Mouse (Mus musculus) embryonic fibroblast, embryonic 13.5 days (primary cell): ENCODE data around the gene Gm31571. TPM values are rescaled to one million over a fixed set of nuclear protein-coding genes. Genes with fewer than 3 reads are reported as not detected.
"Not testable (repeated sequence)": the region's sequence is repeated elsewhere in the genome, so short reads cannot be mapped to it uniquely, and the experiment has no call there.

Source experiments
- H3K27ac ChIP-seq: 2 replicates; pipeline ENCODE4 v1.5.1; 2012; ENCODE audit warnings: low read length, control low read depth, inconsistent platforms; ENCODE audit not compliant: insufficient read depth
- H3K4me1 ChIP-seq: 2 replicates; pipeline ENCODE4 v1.6.1; 2011; ENCODE audit warnings: low read length; ENCODE audit not compliant: control insufficient read depth, insufficient read depth
- H3K4me3 ChIP-seq: 2 replicates; pipeline ENCODE4 v1.5.1; 2011; ENCODE audit warnings: mild to moderate bottlenecking, control low read depth, low read length; ENCODE audit not compliant: insufficient read depth
- polyA plus RNA-seq: library from polyadenylated mRNA; stranded (reverse); fragments of >200 nt; gene quantifications from 2 replicates; pipeline ENCODE4 v1.2.4, GENCODE M21; 2011; ENCODE audit warnings: low read depth; ENCODE audit not compliant: missing spikeins, insufficient read length

Gene Gm31571
- not detected in 2 replicates for polyA plus RNA-seq

DNA sequence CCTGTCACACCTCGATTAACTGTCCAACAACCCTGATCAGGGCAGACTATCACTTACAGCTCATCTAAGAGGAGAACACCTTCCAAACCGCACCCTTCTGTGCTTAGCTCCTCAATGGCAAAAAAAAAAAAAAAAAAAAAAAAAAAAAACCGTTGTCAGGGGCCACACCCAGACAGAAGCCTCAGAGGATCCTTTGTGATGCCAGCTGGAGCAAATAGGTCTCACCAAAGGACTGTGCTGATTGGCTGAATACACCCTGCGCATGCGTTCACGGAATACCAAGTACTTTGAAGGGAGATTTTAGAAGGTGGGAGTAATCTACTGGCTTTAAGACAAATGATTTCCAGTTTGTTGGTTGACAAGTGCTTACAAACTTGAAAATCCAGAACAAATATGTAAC is at the start of gene Gm31571:
TSS of gene Gm31571 (minus strand) at position 101 of the 400 bp plus-strand sequence.
- not testable (repeated sequence) for H3K27ac ChIP-seq, H3K4me3 ChIP-seq, H3K4me1 ChIP-seq
